Mouse (Mus musculus) layer of hippocampus, adult 9-11 months (tissue): ENCODE measurements around the gene Ociad1.
A peak's percentile ranks its signal among the peaks of the same experiment; 100 is the strongest.

Source experiments
- DNase-seq: peaks from one replicate; pipeline ENCODE4 v3.0.0; 2022

The Ociad1 gene

GRCm38 (mm10) chr5:73292502-73293457, at the start of gene Ociad1:
Gene Ociad1 (plus strand): TSS chr5:73292784.
- peak; percentile 97 for DNase-seq

GRCm38 (mm10) chr5:73244403-73244802, 48.2 kb upstream of the Ociad1 start:
- no peak for DNase-seq

GRCm38 (mm10) chr5:73246414-73246813, 46.2 kb upstream of the Ociad1 start:
- DNase-seq, result no peak

- DNase-seq, result no peak
These were observed 44.4 kb upstream of the Ociad1 start for GRCm38 (mm10) chr5:73248211-73248610.

GRCm38 (mm10) chr5:73249341-73249740, 43.2 kb upstream of the Ociad1 start:
- DNase-seq, result no peak

DNA sequence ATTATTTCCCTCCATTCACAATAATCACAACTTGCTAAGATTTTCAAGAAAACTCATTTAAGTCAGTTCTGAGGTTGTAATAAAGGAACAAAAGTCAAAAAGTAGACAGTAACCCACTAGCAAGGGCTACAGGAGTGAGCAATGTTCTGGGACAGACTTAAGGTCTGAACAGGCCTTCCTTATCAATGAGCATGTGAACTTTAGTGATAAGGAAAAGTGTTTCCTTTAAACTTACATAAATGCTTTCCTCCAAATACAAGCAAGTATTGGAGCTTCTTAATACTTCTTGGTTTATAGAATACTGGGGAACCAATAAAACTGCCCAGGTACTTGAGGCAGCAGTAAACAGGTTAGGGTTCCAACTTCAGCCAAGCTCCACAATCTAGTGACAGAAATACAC, 39.8 kb upstream of the Ociad1 start:
- no peak for DNase-seq

DNA sequence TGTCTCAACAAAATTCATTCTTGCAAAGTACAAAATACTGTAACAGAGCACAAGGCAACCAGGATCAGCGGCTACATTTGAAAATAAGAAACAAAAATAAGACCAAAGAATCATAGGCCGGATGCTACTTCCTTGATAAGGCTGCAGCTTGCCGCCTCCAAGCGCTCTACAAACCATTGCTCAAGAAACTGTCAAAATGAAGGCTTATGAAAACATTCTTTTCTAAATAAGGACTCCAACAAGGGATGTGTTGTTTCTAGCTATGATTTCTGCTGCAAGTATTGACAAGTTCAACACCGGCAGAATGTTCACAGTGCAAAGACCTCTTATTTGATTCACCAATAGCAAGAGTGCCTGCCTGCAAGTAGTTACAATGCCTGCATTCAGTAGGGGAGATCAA, 37.9 kb upstream of the Ociad1 start:
- no peak for DNase-seq

DNA sequence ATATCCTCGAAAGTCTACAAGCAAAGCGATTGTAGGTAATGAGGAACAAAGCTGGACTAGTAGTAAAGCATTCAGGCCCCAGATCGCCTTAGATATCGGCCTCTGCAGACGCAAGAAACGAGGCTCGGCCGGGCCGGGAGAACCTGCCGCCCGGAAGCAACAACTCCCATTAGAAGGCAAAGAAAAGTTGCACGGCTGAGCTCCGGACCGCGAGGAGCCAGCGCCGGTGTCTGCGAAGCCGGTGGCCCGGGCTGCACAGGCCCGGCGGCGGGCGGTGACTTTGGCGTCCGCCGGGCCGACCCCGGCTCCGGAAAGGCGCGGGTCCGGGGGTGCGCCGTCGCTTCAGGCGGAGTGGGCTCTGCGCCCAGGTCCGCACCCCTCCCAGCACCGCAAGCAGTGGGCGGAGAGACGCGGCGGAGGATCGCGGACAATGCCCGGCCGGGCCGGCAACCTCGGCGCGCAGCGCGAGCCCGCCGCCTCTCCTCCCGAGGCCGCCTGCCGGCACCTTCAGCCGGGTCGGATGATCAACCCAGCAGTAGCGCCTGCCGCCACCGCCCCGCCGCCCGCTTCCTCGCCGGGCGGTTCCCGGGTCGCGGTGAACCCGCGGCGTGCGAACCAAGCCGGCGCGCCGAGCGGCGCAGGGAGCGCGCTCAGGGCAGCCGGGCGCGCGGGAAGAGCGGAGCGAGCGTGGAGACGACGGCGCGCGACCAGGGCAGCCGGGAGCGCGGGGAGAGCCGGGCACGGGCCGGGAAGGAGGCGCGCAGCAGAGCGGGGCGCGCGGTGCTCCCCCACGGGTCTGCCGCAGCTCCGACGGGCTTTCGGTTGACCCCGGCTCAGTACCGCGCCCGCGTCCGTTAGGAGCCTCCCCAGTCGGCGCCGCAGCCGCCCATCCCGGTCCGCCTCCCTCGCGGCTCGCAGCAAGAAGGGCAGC, 37.0 kb upstream of the Ociad1 start:
- peak; percentile 51 for DNase-seq

DNA sequence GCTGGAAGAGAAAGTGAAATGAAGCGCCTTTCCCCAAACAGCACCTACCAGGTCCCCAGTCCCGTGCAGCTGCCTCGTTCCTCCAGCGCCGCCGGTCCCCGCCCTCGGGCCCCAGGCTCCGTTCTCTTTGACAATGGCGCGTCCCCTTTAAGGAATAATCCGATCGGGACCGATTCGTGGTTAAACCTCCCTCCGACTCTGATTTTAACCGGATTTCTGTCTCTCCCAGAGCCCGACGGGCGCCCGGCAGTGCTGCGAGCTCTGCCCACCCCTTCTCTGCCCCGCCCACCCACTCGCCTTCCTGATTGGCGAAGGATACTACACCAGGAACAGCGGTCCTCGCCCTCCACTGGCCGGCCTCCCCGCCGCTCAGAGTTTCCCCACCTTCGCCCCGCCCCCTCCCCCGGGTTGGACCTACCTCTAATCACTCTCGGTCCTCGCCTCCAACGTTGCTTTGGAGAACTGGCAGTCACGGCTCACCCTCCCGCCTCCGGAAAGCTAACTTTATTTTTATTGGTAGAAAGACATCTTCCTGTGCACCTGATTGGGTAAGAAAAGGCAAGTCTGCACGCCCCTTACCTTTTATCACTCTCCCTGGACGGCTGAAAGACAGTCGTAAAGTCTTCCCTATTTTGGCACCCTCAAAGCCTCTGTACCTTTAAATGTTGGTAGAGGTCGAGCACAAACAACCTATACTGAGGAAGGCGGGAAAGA, 36.1 kb upstream of the Ociad1 start, which contains the start of gene Fryl:
Gene Fryl, minus strand, starts transcription at position 268 of the 714 bp plus-strand sequence.
- peak; percentile 98 for DNase-seq

GRCm38 (mm10) chr5:73257096-73257495, 35.5 kb upstream of the Ociad1 start:
- DNase-seq, result no peak

DNA sequence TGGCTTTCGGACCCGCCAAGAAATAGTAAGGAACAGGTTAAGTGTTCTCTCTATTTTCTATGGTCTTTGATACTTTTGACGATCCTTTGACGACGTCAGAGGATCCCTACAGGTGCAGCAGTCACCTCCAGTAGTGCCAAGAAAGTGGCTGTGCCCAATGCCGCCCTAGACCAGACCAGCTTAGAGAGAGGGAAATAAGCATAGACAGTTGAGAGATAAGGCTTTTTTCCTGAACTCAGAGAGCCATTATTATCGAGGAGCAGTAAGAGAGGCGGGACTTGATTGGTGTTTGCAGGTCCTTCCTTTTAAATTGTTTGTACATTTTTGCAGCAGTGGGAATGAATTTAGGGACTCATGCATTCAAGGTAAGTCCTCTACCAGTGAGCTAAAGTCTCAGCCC, 34.9 kb upstream of the Ociad1 start:
- DNase-seq, result no peak

DNA sequence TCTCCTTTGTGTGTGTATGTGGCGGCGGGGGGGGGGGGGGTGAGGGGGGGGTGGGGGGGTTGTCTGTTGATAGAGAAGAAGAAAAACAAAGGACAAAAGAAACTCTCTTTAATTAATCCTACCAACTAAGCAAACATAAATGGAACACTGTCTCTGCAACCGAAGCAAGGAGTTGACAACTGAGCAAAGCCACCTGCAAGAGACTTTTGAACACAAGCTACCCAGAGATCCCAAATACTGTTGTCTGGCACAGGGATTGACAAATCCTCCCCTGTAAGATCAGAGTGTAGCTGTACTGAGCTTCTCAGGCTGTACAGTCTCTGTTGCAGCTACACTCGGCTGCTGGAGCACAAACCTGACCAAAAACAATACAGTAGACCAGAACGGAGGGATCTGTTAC, 28.5 kb upstream of the Ociad1 start:
- no peak for DNase-seq

DNA sequence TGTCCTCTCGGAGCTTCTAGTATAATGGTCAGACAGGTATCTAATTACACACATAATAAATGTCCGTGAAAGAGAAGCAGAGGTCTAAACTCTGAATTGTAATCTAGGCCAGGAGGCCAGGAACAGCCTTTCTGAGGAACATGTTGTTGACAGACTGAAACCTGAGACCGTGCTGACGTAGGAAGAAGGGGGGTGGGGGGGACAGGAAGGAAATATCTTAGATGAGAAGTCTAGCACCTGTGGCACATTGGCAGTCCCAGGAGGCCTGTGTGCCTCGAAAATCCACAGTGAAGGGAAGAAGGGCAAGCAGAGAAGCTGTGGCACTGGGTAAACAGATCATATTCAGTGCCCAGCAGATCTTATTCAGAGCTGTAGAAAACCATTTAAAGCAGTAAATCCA, 27.1 kb upstream of the Ociad1 start:
- no peak for DNase-seq

DNA sequence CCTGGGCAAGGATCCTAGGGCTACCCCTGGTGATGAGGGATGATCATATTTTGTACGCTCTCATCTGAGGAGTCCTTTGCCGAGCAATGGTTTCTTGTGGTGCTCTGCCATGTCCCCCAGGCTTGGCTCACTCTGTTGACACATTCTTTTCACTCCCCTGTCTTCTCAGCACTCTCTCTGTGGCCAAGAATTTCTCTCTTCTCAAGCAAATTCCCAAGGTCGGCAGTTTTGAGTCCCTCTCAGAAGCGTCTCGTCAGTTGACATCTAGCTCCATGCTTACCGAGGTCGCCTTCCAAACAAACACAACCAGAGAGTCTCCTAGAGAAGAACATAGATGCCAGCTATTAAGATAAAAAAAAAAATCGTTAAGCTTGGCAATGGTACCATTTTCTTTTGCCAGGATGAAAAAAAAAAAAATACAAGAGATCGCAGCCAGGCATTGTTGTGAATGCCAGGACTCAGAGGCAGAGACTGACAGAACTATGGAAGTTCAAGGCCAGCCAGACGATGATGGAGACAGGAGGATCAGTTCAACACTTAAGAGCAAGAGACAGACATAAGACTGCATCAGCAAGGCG, 23.9 kb upstream of the Ociad1 start:
- DNase-seq, result no peak

DNA sequence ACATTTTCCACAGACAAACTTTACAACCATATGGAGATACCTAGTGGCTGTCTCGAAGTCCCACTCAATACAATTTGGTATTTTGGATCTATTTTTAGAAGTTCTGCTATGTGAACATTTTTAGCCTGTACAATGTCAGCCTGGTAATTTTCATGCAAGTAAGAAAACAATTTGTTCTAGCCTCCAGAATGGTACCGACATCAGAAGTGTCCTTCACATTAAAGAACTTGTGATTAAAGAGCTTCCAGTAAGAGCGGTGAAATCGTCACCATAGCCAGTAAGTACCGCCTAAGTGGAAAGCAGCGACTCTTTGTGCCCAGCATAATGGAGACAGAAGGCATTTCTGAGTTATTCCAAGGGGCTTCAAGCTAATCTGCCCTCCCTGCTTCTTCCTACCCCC, 22.0 kb upstream of the Ociad1 start:
- no peak for DNase-seq

DNA sequence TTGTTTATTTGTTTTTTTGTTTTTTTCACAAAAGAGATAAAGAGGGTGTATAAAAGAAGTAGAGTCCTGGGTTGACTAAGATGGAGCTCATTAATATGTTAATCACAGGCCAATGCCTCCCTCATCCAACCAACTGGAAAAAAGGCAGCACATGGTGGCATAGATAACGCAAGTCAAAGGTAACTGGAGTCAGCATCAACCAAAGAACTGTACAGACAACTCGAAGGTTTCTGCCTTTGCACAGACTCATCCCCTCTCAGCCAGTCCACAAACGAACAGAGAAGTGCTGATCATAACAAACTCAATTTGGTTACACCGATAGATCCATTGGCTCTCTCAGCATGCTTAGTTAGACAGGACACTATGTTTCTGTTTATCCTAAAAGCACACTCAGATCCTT, 19.4 kb upstream of the Ociad1 start:
- DNase-seq, result no peak

GRCm38 (mm10) chr5:73274941-73275340, 17.6 kb upstream of the Ociad1 start:
- DNase-seq, result no peak

DNA sequence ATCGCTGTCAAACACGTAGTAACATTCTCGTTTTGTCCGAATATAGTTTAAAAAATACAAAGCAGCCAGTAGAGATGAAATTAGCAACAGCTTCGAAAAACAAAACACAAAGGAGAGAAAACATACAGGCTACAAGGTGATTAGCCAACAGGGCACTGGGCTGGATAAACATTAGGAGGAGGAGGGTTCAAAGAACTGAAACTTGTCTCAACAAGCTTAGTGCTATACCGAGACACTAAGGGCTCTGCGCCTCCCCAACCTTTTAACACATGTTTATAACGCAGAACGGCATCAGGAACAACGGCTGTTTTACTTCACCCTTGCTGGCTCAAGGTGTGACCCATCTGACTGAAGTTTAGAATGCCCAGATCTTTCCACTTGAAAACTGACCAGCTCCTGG, 13.4 kb upstream of the Ociad1 start:
- DNase-seq, result no peak

DNA sequence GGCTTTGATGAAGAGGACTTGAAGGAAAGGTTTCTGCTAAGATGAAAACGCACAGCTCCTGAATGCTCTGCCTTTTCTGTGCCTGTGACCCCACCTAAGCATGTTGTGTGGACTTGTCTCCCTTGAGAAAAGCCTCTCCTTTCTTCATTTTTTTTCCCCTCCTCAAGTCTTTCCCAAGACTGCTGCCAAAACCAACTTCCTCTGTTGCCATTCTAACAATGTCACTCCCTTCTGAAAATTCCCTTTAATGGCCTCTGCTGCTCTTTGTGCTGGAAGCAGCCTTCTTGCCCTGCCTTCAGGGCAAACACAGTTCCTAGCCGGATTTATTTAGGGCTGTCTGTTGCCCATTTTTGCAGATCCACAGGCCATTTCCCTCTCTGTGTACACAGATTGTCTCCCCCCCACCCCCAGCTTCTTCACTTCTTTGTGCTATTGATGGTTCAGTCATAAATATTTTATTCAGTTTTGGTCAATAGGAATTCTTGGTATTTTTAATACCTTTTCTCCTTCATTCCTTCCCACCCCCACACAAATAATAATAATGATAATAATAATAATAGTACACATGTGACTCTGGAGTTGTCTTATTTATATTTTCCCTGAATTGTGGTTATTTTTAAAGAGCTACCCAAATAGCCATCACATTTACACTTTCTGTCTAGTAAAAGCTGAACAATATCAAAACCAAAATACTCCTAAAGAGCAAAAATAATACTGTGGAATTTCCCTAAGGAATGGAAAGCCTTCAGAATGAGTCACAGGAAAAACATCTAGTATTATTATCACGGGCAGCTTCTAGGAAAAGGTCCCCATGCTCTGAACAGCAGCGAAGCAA, 12.6 kb upstream of the Ociad1 start:
- no peak for DNase-seq

GRCm38 (mm10) chr5:73280567-73280850, 12.1 kb upstream of the Ociad1 start:
- no peak for DNase-seq

DNA sequence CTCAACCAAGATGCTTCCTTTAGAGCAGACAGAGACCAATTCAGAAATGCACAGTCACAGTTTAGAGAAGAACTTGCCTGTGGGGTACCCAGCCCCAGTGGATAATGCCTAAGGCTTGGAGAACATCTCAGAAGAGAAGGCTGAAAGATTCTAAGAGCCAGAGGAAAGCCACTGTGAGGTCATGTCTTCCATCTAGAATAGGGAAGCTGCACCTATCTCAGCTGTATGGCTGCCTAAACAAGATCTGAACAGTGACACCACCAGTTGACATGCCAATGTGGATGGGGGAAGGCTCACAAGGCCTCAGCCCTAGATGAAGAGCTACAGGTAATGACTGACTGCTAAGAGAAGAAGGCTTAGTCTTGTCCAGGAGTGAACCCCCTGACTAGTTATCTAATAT, 8.5 kb upstream of the Ociad1 start:
- no peak for DNase-seq

DNA sequence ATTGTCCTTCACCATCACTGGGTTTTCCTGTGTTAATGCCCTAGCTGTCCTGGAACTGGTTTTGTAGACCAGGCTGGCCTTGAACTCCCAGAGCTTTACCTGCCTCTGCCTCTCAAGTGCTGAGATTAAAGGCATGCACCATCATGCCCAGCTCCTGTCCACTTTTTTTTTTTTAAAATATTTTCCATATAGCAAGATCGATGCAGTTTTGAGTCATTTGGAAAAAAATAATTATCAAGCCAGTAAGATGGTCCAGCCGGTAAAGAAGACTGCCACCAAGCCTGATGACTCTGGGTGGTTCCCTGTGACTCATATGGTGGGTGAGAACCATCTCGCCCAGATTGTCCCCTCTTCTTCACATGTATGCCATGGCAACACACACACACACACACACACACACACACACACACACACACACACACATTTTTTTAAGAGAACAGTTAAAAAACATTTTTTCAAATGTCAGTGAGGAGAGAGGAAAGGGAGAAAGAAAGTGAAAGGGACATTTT, 7.1 kb upstream of the Ociad1 start:
- DNase-seq, result no peak
